Mouse (Mus musculus) MEL (cell line): ENCODE results near the gene Dnajb8. TPM values are rescaled to one million over a fixed set of nuclear protein-coding genes. Genes with fewer than 3 reads are reported as not detected.

ENCODE experiments used
- DNase-seq: peaks from one replicate; pipeline ENCODE4 v3.0.0; 2011; ENCODE audit warnings: low read depth, low spot score
- H3K27ac ChIP-seq: 2 replicates; pipeline ENCODE4 v1.5.1; 2012; ENCODE audit warnings: low read depth, mild to moderate bottlenecking, control low read depth, low read length, moderate library complexity; ENCODE audit not compliant: control insufficient read depth
- H3K27me3 ChIP-seq, 2 experiments: fragments of 150-350 bp in 1 of 2; sonication (generic) in 1 of 2; 2 replicates each; pipeline ENCODE4 v1.6.1; 2012; ENCODE audit warnings: low read length in 2 of 2, mild to moderate bottlenecking in 2 of 2, improper control_type of control experiment in 1 of 2, moderate library complexity in 1 of 2; ENCODE audit not compliant: insufficient read depth in 2 of 2, control insufficient read depth in 1 of 2
- H3K36me3 ChIP-seq, 2 experiments: 2 replicates each; pipeline ENCODE4 v1.6.1; 2012 to 2014; ENCODE audit warnings: low read length in 2 of 2, improper control_type of control experiment in 1 of 2, inconsistent platforms in 1 of 2, mild to moderate bottlenecking in 1 of 2; ENCODE audit not compliant: insufficient read depth in 2 of 2, control insufficient read depth in 1 of 2
- H3K4me1 ChIP-seq, 2 experiments: fragments of 150-350 bp in 1 of 2; sonication (generic) in 1 of 2; 2 replicates each; pipeline ENCODE4 v1.6.1; 2012; ENCODE audit warnings: low read length in 2 of 2, improper control_type of control experiment in 1 of 2, mild to moderate bottlenecking in 1 of 2; ENCODE audit not compliant: insufficient read depth in 2 of 2, control insufficient read depth in 1 of 2
- H3K4me3 ChIP-seq, 2 experiments: fragments of 150-350 bp in 1 of 2; sonication (generic) in 1 of 2; 2 replicates each; pipeline ENCODE4 v1.5.1; 2012; ENCODE audit warnings: low read depth in 2 of 2, low read length in 2 of 2, mild to moderate bottlenecking in 2 of 2, moderate library complexity in 2 of 2, control low read depth in 1 of 2, improper control_type of control experiment in 1 of 2; ENCODE audit not compliant: control insufficient read depth in 1 of 2, insufficient read depth in 1 of 2
- H3K79me2 ChIP-seq: 2 replicates; pipeline ENCODE4 v1.6.1; 2012; ENCODE audit warnings: mild to moderate bottlenecking, low read length, moderate library complexity; ENCODE audit not compliant: control insufficient read depth, poor library complexity, insufficient read depth
- H3K9ac ChIP-seq: 2 replicates; pipeline ENCODE4 v1.6.1; 2012; ENCODE audit warnings: low read depth, mild to moderate bottlenecking, control low read depth, low read length, moderate library complexity; ENCODE audit not compliant: control insufficient read depth, poor library complexity, severe bottlenecking
- H3K9me3 ChIP-seq: fragments of 150-350 bp; sonication (generic); replicated peaks from 2 replicates; pipeline ENCODE4 v1.6.1; 2012; ENCODE audit warnings: mild to moderate bottlenecking, low read length, improper control_type of control experiment, moderate library complexity; ENCODE audit not compliant: insufficient read depth
- BHLHE40 ChIP-seq: IDR thresholded peaks from 2 replicates; pipeline ENCODE4 v1.6.1; 2012; ENCODE audit warnings: low read depth, mild to moderate bottlenecking, inconsistent platforms, low read length, improper control_type of control experiment, borderline replicate concordance
- CHD1 ChIP-seq: IDR thresholded peaks from 2 replicates; pipeline ENCODE4 v1.6.1; 2012; ENCODE audit warnings: low read depth, mild to moderate bottlenecking, inconsistent platforms, low read length, improper control_type of control experiment
- CHD2 ChIP-seq: IDR thresholded peaks from 2 replicates; pipeline ENCODE4 v1.6.1; 2011; ENCODE audit warnings: low read length, improper control_type of control experiment
- CTCF ChIP-seq, 3 experiments: IDR thresholded peaks in 2 of 3; conservative IDR thresholded peaks in 1 of 3; 2 replicates each; pipeline ENCODE4 v1.5.1; 2011 to 2012; ENCODE audit warnings: low read length in 3 of 3, low read depth in 2 of 3, mild to moderate bottlenecking in 2 of 3, improper control_type of control experiment in 1 of 3, inconsistent platforms in 1 of 3, mixed read lengths in 1 of 3, moderate library complexity in 1 of 3; ENCODE audit not compliant: control insufficient read depth in 1 of 3, insufficient read depth in 1 of 3, poor library complexity in 1 of 3, severe bottlenecking in 1 of 3
- ELF1 ChIP-seq: IDR thresholded peaks from 2 replicates; pipeline ENCODE4 v1.6.1; 2014; ENCODE audit warnings: low read depth, mild to moderate bottlenecking, inconsistent platforms, low read length, improper control_type of control experiment, moderate library complexity
- EP300 ChIP-seq, 2 experiments: IDR thresholded peaks; 2 replicates each; pipeline ENCODE4 v1.6.1; 2011; ENCODE audit warnings: improper control_type of control experiment in 2 of 2, low read length in 2 of 2, low read depth in 1 of 2, mild to moderate bottlenecking in 1 of 2
- ETS1 ChIP-seq: IDR thresholded peaks from 2 replicates; pipeline ENCODE4 v1.6.1; 2012; ENCODE audit warnings: low read depth, mild to moderate bottlenecking, inconsistent platforms, low read length, improper control_type of control experiment, moderate library complexity
- GATA1 ChIP-seq: IDR thresholded peaks from 2 replicates; pipeline ENCODE4 v1.6.1; 2011; ENCODE audit warnings: low read depth, low read length, improper control_type of control experiment
- JUND ChIP-seq: IDR thresholded peaks from 2 replicates; pipeline ENCODE4 v1.6.1; 2011; ENCODE audit warnings: low read depth, mild to moderate bottlenecking, improper control_type of control experiment, low read length
- MAFK ChIP-seq: IDR thresholded peaks from 2 replicates; pipeline ENCODE4 v1.6.1; 2011; ENCODE audit warnings: low read depth, mild to moderate bottlenecking, low read length, improper control_type of control experiment, borderline replicate concordance
- MAX ChIP-seq: IDR thresholded peaks from 2 replicates; pipeline ENCODE4 v1.6.1; 2011; ENCODE audit warnings: low read length, improper control_type of control experiment
- MEF2A ChIP-seq: IDR thresholded peaks from 2 replicates; pipeline ENCODE4 v1.6.1; 2014; ENCODE audit warnings: low read depth, mild to moderate bottlenecking, inconsistent platforms, low read length, improper control_type of control experiment; ENCODE audit not compliant: poor library complexity, insufficient replicate concordance, severe bottlenecking; ENCODE audit errors: extremely low read depth
- MXI1 ChIP-seq: IDR thresholded peaks from 2 replicates; pipeline ENCODE4 v1.6.1; 2011; ENCODE audit warnings: mild to moderate bottlenecking, low read depth, low read length, improper control_type of control experiment
- MYB ChIP-seq: IDR thresholded peaks from 2 replicates; pipeline ENCODE4 v1.6.1; 2011; ENCODE audit warnings: mild to moderate bottlenecking, low read depth, low read length, improper control_type of control experiment
- NELFE ChIP-seq: IDR thresholded peaks from 2 replicates; pipeline ENCODE4 v1.6.1; 2011; ENCODE audit warnings: low read depth, low read length, improper control_type of control experiment
- NRF1 ChIP-seq: IDR thresholded peaks from 2 replicates; pipeline ENCODE4 v1.6.1; 2014; ENCODE audit warnings: low read depth, mild to moderate bottlenecking, inconsistent platforms, low read length, improper control_type of control experiment, moderate library complexity; ENCODE audit not compliant: poor library complexity, insufficient read depth, severe bottlenecking
- POLR2A ChIP-seq, 2 experiments: IDR thresholded peaks; 2 replicates each; pipeline ENCODE4 v1.6.1; 2011 to 2012; ENCODE audit warnings: low read length in 2 of 2, mild to moderate bottlenecking in 2 of 2, control low read depth in 1 of 2, improper control_type of control experiment in 1 of 2, low read depth in 1 of 2, moderate library complexity in 1 of 2; ENCODE audit not compliant: control insufficient read depth in 1 of 2, insufficient read depth in 1 of 2, poor library complexity in 1 of 2
- POLR2AphosphoS2 ChIP-seq: IDR thresholded peaks from 2 replicates; pipeline ENCODE4 v1.6.1; 2011; ENCODE audit warnings: low read length, improper control_type of control experiment
- RAD21 ChIP-seq: IDR thresholded peaks from 2 replicates; pipeline ENCODE4 v1.6.1; 2011; ENCODE audit warnings: mild to moderate bottlenecking, low read depth, low read length, improper control_type of control experiment
- RCOR1 ChIP-seq: IDR thresholded peaks from 2 replicates; pipeline ENCODE4 v1.6.1; 2012; ENCODE audit warnings: low read depth, mild to moderate bottlenecking, inconsistent platforms, low read length, improper control_type of control experiment
- SIN3A ChIP-seq: IDR thresholded peaks from 2 replicates; pipeline ENCODE4 v1.6.1; 2012; ENCODE audit warnings: low read length, improper control_type of control experiment, inconsistent platforms
- SMC3 ChIP-seq: IDR thresholded peaks from 2 replicates; pipeline ENCODE4 v1.6.1; 2011; ENCODE audit warnings: low read depth, low read length, improper control_type of control experiment
- TBP ChIP-seq: IDR thresholded peaks from 2 replicates; pipeline ENCODE4 v1.8.0; 2011; ENCODE audit warnings: low read depth, low read length, improper control_type of control experiment
- USF1 ChIP-seq: IDR thresholded peaks from 2 replicates; pipeline ENCODE4 v1.6.1; 2014; ENCODE audit warnings: low read depth, mild to moderate bottlenecking, inconsistent platforms, low read length, improper control_type of control experiment, moderate library complexity
- ZC3H11A ChIP-seq: IDR thresholded peaks from 2 replicates; pipeline ENCODE4 v1.6.1; 2012; ENCODE audit warnings: low read depth, mild to moderate bottlenecking, inconsistent platforms, low read length, improper control_type of control experiment
- ZKSCAN1 ChIP-seq: IDR thresholded peaks from 2 replicates; pipeline ENCODE4 v1.6.1; 2012; ENCODE audit warnings: low read depth, mild to moderate bottlenecking, inconsistent platforms, low read length, improper control_type of control experiment, moderate library complexity
- polyA plus RNA-seq, 2 experiments: library from polyadenylated mRNA; stranded (reverse) in 1 of 2; unstranded in 1 of 2; fragments of >175 nt in 1 of 2; fragments of >200 nt in 1 of 2; gene quantifications; 2 replicates each; pipeline versions ENCODE4 v1.2.1 to v1.2.4; 2012; ENCODE audit warnings: low replicate concordance in 2 of 2, low read depth in 1 of 2; ENCODE audit not compliant: insufficient read length in 2 of 2, insufficient read depth in 1 of 2, missing spikeins in 1 of 2
- total RNA-seq: library from RNA; depleted of rRNA; stranded (reverse); fragments of 300-350 nt; gene quantifications from 2 replicates; pipeline ENCODE4 v1.2.3, GENCODE M21; 2012

Gene Dnajb8
- total and polyA plus RNA-seq, 3 experiments = not detected

GRCm38 (mm10) chr6:88192756-88193155, 29.3 kb upstream of the Dnajb8 start:
- Histone ChIP-seq H3K36me3 (peaks cover 0 to 21% of the 10 kb centered on the region in 2 experiments; a peak in 2 of 4 replicates), H3K79me2 (peaks cover 27% of the 10 kb centered on the region), H3K27ac (peak overlapping the region; percentile 70), H3K9me3 (no peaks in the 10 kb centered on the region), H3K27me3 (no peaks in the 10 kb centered on the region), H3K4me3 (peak overlapping the region; percentile 79 to 94; a peak in 2 of 4 replicates), H3K9ac (peak overlapping the region; percentile 92), H3K4me1 (peaks cover 8 to 46% of the 10 kb centered on the region in 2 experiments)
- peak; percentile 57 for DNase-seq
- TF ChIP-seq MEF2A (no peak), SIN3A (peak; percentile 23; the same call in 1 of the 2 replicates), BHLHE40 (no peak), TBP (no peak), EP300 (IDR thresholded peaks at IDR 0.05; ENCODE audit: low read depth in 1 of 2, low read length in 2 of 2) (no peak)

GRCm38 (mm10) chr6:88193433-88194052, 28.5 kb upstream of the Dnajb8 start, which contains the start of gene Gata2:
Gata2 (plus strand) TSS chr6:88193891.
- peak within 1 kb of the TSS; percentile 92 for H3K9ac ChIP-seq
- peak within 1 kb of the TSS; percentile 79 to 94 for H3K4me3 ChIP-seq

More at GRCm38 (mm10) chr6:88193433-88194052, 28.5 kb upstream of the Dnajb8 start, which contains the start of gene Gata2:
- H3K27ac ChIP-seq = peak within 1 kb of the TSS; percentile 70
- H3K79me2 ChIP-seq = peaks cover 25% of the 10 kb centered on the region
- TF ChIP-seq POLR2A (IDR thresholded peaks at IDR 0.05; ENCODE audit: control insufficient read depth in 1 of 2, insufficient read depth in 1 of 2, low read depth in 1 of 2, low read length in 2 of 2, poor library complexity in 1 of 2) (0 out of 4 replicates have a peak, but pooled peaks have one; percentile 16 to 36), MXI1 (peak; percentile 57; the same call in 1 of the 2 replicates), USF1 (no peak), SMC3 (0 out of 2 replicates have a peak, but pooled peaks have one; percentile 27), POLR2AphosphoS2 (no peak), MEF2A (no peak), NRF1 (no peak), RCOR1 (peak; percentile 11; the same call in 1 of the 2 replicates), MAX (no peak), MYB (no peak), CHD1 (no peak), JUND (no peak), ZC3H11A (no peak; the same call in 1 of the 2 replicates), GATA1 (no peak), RAD21 (peak; percentile 20), CTCF (IDR thresholded peaks at IDR 0.05 in 2 of 3, conservative IDR thresholded peaks at IDR 0.05 in 1 of 3; ENCODE audit: control insufficient read depth in 1 of 3, insufficient read depth in 1 of 3, low read depth in 2 of 3, low read length in 3 of 3, poor library complexity in 1 of 3, severe bottlenecking in 1 of 3) (peak in 1 of 3 experiments; percentile 47; a peak in 3 of 6 replicates), MAFK (no peak), BHLHE40 (no peak), CHD2 (no peak), ZKSCAN1 (no peak), EP300 (IDR thresholded peaks at IDR 0.05; ENCODE audit: low read depth in 1 of 2, low read length in 2 of 2) (no peak), ETS1 (no peak), NELFE (peak; percentile 49), ELF1 (no peak)
- peaks cover 8 to 43% of the 10 kb centered on the region in 2 experiments for H3K4me1 ChIP-seq
- DNase-seq = peak; percentile 73
- no peaks in the 10 kb centered on the region for H3K9me3 ChIP-seq
- no peaks in the 10 kb centered on the region for H3K27me3 ChIP-seq
- H3K36me3 ChIP-seq = peaks cover 0 to 21% of the 10 kb centered on the region in 2 experiments; a peak in 2 of 4 replicates
